Mouse (Mus musculus) A20 (cell line): ENCODE measurements around the gene Bpifb9a.
"Not testable (repeated sequence)": the region's sequence is repeated elsewhere in the genome, so short reads cannot be mapped to it uniquely, and the experiment has no call there.

Experiments
- DNase-seq: peaks from one replicate; pipeline ENCODE4 v3.0.0-alpha.2; 2011; ENCODE audit warnings: low read depth, low spot score

The Bpifb9a gene

GRCm38 (mm10) chr2:154304604-154305003, 47.0 kb downstream of the Bpifb9a start:
- DNase-seq, result not testable (repeated sequence)

DNA sequence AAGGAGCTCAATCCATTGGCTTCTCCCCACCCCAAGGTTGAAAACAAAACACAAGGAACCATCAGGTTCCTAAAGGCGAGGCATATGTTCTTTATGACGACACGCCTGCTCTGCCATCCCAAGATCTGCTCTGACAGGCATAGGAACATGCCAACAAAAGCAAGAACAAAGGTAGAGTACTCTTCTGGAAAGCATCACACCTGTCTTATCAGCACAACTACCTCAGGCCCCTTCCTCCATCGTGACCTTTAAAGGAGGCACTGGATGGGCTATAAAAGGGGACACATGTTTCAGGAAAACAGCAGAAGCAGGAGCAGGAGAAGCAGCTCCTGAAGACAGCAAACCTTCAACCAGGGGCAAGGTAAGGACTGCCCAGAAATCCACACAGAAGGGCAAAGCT, 49.3 kb downstream of the Bpifb9a start, which contains the start of gene Bpifb9b:
Bpifb9b (plus strand) TSS at position 301 of the 400 bp plus-strand sequence.
- DNase-seq, result not testable (repeated sequence)

- DNase-seq, result not testable (repeated sequence)
Observed at GRCm38 (mm10) chr2:154313771-154314170, 56.1 kb downstream of the Bpifb9a start.
